Mouse (Mus musculus) CD4-positive, CD25-positive, alpha-beta regulatory T cell, adult 4 months (primary cell): ENCODE data around the gene Bcl11a. TPM values are rescaled to one million over a fixed set of nuclear protein-coding genes. Genes with fewer than 3 reads are reported as not detected.

ENCODE experiments used
- ATAC-seq: one replicate; pipeline ENCODE4 v1.8.0; 2017
- polyA plus RNA-seq, 2 experiments: library from polyadenylated mRNA; unstranded; fragments of 100-300 nt; shearing (Covaris generic); gene quantifications; one replicate each; pipeline ENCODE4 v1.2.1; 2017

The Bcl11a gene
- polyA plus RNA-seq, 2 experiments from 2014 or later, result 0.23 to 0.79 TPM

GRCm38 (mm10) chr11:24217741-24218333, 140.0 kb downstream of the Bcl11a start:
- no peak for ATAC-seq

DNA sequence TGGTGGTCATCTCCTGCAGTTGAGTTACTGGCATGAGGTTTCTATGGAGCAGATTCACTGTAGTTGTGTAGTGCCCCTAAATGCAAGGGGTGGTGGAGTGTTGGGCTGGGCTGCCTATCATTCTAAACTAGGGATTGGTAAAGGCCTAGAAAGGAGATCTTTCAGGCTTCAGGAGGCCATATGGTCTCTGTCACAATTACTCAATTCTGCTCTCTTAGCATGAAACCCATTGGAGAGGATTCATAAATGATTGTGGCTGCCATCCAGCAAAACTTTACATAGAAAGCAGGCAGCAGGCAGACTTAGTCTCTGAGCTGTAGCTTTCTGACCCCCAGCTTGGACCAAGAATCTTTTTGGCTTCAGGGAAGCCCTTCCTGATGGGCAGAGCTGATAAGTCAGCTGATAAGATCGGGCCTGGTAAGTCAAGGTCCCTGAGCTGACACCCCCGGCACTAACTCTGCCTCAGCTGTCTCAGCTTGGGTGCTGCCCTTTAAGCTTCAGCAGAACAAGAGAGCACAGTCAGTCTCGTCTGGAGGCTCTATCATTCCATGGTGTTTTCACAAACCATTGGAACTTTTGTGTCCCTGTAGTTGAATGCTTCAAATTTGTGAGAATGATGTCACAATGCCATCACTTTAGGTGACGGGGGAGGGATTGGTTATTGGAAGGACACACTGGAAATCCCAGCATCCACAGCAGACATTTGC, 143.9 kb downstream of the Bcl11a start:
- no peak for ATAC-seq

Other genes starting within 250 kb of the Bcl11a start
- 10 to 100 TPM; 40.4 to 52.4 TPM for gene Papolg, start 182.8 kb upstream of the Bcl11a start, polyA plus RNA-seq
- not detected for gene A830031A19Rik, start 3.0 kb upstream of the Bcl11a start, polyA plus RNA-seq